Mouse (Mus musculus): Measurements from ENCODE around the gene Adra2c.

The Adra2c gene

DNA sequence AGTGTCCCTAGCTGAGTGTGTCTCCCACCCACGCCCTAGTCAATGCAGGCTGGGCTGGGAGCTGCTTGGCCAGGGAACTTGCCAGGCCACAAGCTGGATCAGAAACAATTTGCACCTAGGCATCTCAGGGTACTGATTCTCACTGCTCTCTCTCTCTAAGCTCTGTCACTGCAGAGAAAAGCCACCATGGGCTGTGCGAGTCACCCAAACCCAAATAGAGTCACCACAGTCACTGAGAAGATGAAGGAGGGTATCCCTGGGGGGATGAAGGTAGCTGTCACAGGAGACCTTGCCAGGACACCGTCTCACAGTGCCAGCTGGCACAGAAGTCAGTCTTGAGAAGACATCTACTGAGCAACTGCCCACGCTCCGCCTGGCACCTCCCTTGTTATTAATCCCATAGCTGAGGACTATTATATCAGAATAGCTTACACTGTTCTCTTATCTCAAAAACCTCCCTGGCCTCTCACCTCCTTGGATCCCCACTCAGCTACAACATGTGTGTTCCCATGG lies 33.7 kb downstream of the Adra2c start:
- in situ Hi-C loops (cut with MboI, MseI), result no loop called here

GRCm38 (mm10) chr5:35313231-35313821 lies 35.2 kb downstream of the Adra2c start:
- in situ Hi-C loops (cut with MboI, MseI), result no loop called here

- in situ Hi-C loops (cut with MboI, MseI), result no loop called here
These were observed 35.9 kb downstream of the Adra2c start for GRCm38 (mm10) chr5:35313826-35314586.

DNA sequence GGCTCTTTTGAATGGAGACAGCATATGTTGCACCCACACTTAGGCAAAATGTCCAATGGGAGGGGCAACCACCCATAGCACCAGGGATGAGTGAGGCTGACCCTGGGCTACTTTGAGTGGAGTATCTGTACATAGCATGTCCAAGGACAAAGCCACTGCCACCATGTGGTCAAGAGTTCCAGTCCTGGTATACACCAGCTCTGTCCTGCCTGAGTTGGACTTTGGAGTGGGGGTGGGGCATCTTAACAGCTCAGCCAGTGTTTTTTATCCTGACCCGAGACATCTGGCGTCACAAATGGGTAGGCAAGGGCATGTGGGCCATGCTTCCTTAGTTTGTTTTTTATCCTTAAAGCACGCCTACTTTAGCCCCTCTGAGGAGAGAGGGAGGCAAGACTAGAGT lies 36.5 kb downstream of the Adra2c start:
- in situ Hi-C loops (cut with MboI, MseI), result no loop called here

- in situ Hi-C loops (cut with MboI, MseI), result no loop called here
These were observed 37.1 kb downstream of the Adra2c start for GRCm38 (mm10) chr5:35315204-35315603.

DNA sequence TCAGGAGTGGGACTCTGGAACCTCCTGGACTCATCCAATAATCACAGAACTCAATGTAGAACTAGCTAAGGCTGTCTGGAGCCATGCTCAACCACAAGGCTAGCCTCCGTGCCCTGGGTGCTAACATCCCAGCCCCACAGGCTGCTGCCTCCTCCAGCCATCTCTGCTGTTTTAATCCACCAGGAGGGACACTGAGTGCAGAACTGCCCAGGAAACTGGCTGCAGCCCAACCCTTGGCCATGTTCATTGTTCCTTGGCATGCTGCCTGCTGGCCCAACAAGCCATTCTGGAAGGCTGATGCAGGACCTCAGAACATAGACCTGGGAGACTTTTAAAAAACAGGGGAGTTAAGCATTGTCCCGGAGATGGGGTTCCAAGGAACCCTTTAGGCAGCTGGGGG lies 42.5 kb downstream of the Adra2c start:
- in situ Hi-C loops (cut with MboI, MseI), result no loop called here

DNA sequence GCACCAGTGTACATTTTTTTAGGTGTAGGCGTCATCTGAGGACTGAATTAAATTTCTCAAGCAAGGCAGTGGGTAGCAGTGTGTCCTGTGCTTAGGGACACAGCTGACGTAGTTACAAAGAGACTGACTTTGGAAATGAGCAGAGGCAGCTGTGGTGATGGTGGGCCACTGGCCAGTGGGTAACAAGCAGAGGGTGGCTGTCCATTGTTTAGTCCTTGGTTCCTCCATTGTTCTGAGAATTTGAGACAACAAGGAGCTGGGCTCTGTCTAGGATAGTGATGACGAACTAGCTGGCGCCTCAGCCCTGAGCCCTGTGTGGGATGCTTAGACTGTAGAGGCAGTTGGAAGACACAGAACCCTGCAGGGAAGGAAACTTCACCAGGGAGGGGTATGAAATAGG lies 52.7 kb downstream of the Adra2c start:
- in situ Hi-C loops (cut with MboI, MseI), result no loop called here

Measured in T-helper 2 cell (primary cell).